Mouse (Mus musculus): ENCODE data around the gene Tbkbp1. TPM values are rescaled to one million over a fixed set of nuclear protein-coding genes. Genes with fewer than 3 reads are reported as not detected.
A peak's percentile ranks its signal among the peaks of the same experiment; 100 is the strongest.

The Tbkbp1 gene
- polyA plus RNA-seq, 1 experiment from 2014 or later, result 11.7 TPM

DNA sequence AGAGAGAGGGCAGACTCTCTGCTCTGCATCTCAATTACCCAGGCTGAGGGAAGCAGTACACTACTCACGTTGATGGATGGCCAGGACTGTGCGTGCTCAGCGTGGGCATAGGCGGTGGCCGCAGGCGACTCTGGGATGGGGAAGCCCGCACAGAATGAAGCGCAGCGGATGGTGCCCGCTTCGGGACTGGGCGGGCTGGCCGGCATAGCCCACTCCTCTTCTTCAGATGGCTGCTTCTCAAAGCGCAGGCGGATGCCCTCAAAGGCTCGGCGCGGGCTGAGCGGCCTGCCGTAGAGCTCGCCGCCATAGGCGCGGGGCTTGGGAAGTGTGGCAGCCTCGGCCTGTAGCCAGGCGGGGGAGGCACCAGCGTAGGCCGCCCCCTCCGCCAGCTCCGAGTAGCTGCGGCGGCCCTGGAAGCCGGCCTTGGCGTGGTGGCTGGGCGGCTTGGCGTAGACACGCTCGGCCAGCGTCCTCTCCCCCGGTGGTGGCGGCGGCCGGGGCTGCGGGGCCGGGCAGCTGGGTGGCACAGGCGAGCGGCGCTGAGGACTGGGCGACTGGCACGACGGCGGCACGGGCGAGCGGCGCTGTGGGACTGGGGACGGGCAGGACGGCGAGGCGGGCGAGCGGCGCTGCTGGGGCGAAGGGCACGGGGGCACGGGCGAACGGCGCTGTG is 12.6 kb downstream of the Tbkbp1 start:
- WGBS, result 10% methylated on average over 67 of the region's 69 CpGs
- Histone ChIP-seq H3K27ac (peak overlapping the region; percentile 54), H3K27me3 (replicated peaks) (no peaks in the 10 kb centered on the region; the same call in 1 of the 2 replicates), H3K9me3 (no peaks in the 10 kb centered on the region), H3K4me3 (peak overlapping the region; percentile 34), H3K36me3 (replicated peaks) (no peaks in the 10 kb centered on the region; the same call in 1 of the 2 replicates), H3K9ac (peak overlapping the region; percentile 50), H3K4me1 (peaks cover 23% of the 10 kb centered on the region), H3K4me2 (peak overlapping the region; percentile 57)
- peak; percentile 65 for ATAC-seq (replicated peaks)

- no peak for ATAC-seq (replicated peaks)
- no peak overlapping the region for H3K4me3 ChIP-seq
- 66% methylated on average over 5 of the region's 5 CpGs for WGBS
- H3K27me3 ChIP-seq (replicated peaks), result 0 out of 2 replicates have a peak, but pooled peaks cover 4% of the 10 kb centered on the region
- no peak overlapping the region for H3K9ac ChIP-seq
- no peak overlapping the region for H3K27ac ChIP-seq
- H3K9me3 ChIP-seq, result no peaks in the 10 kb centered on the region
- H3K36me3 ChIP-seq (replicated peaks), result no peaks in the 10 kb centered on the region
- no peak overlapping the region for H3K4me2 ChIP-seq
- H3K4me1 ChIP-seq, result peaks cover 9% of the 10 kb centered on the region
Observed at GRCm38 (mm10) chr11:97133270-97133669, 18.0 kb downstream of the Tbkbp1 start.

DNA sequence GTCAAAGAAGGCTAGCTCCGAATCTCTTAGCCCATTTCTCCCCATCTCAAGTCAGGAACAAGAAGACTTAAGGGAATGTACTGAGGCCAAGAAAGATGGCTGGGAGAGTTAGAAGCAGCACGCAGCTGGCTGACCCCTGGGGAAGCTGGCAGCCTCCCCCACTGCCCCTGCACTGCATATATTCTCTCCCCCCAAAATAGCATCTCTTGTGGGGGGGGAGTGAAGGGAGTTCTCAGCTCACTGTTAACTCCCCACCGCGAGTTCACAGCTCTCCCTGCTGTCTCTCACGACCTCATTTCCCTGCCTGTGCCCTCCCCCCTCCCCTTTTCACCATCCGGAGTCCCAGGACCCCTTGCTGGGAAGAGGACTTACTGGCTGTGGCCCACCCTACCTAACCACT is 19.1 kb downstream of the Tbkbp1 start:
- no peak overlapping the region for H3K4me2 ChIP-seq
- no peak overlapping the region for H3K27ac ChIP-seq
- H3K4me3 ChIP-seq, result no peak overlapping the region
- peaks cover 4% of the 10 kb centered on the region for H3K4me1 ChIP-seq
- H3K36me3 ChIP-seq (replicated peaks), result no peaks in the 10 kb centered on the region
- H3K9me3 ChIP-seq, result no peaks in the 10 kb centered on the region
- H3K27me3 ChIP-seq (replicated peaks), result peaks cover 12% of the 10 kb centered on the region; the same call in 1 of the 2 replicates
- no peak for ATAC-seq (replicated peaks)
- H3K9ac ChIP-seq, result no peak overlapping the region
- 33% methylated on average over 6 of the region's 6 CpGs for WGBS

GRCm38 (mm10) chr11:97131683-97132082 is 19.6 kb downstream of the Tbkbp1 start:
- Histone ChIP-seq H3K9me3 (no peaks in the 10 kb centered on the region), H3K4me1 (peaks cover 9% of the 10 kb centered on the region), H3K4me3 (no peak overlapping the region), H3K27me3 (replicated peaks) (peaks cover 15% of the 10 kb centered on the region; the same call in 1 of the 2 replicates), H3K4me2 (no peak overlapping the region), H3K36me3 (replicated peaks) (no peaks in the 10 kb centered on the region), H3K27ac (no peak overlapping the region), H3K9ac (no peak overlapping the region)
- no peak for ATAC-seq (replicated peaks)
- WGBS, result 79% methylated on average over 2 of the region's 2 CpGs

GRCm38 (mm10) chr11:97130318-97130717 is 21.0 kb downstream of the Tbkbp1 start:
- H3K9me3 ChIP-seq, result no peaks in the 10 kb centered on the region
- H3K9ac ChIP-seq, result no peak overlapping the region
- H3K4me3 ChIP-seq, result no peak overlapping the region
- H3K4me1 ChIP-seq, result peaks cover 11% of the 10 kb centered on the region
- no peak overlapping the region for H3K27ac ChIP-seq
- WGBS, result 86% methylated on average over 7 of the region's 7 CpGs
- no peak for ATAC-seq (replicated peaks)
- no peaks in the 10 kb centered on the region for H3K36me3 ChIP-seq (replicated peaks)
- no peak overlapping the region for H3K4me2 ChIP-seq
- H3K27me3 ChIP-seq (replicated peaks), result peaks cover 15% of the 10 kb centered on the region; the same call in 1 of the 2 replicates

GRCm38 (mm10) chr11:97128956-97129355 is 22.3 kb downstream of the Tbkbp1 start:
- WGBS, result 81% methylated on average over 3 of the region's 3 CpGs
- Histone ChIP-seq H3K9me3 (no peaks in the 10 kb centered on the region), H3K9ac (no peak overlapping the region), H3K36me3 (replicated peaks) (no peaks in the 10 kb centered on the region), H3K4me3 (no peak overlapping the region), H3K27me3 (replicated peaks) (peaks cover 15% of the 10 kb centered on the region; the same call in 1 of the 2 replicates), H3K27ac (no peak overlapping the region), H3K4me1 (peaks cover 18% of the 10 kb centered on the region), H3K4me2 (no peak overlapping the region)
- no peak for ATAC-seq (replicated peaks)

DNA sequence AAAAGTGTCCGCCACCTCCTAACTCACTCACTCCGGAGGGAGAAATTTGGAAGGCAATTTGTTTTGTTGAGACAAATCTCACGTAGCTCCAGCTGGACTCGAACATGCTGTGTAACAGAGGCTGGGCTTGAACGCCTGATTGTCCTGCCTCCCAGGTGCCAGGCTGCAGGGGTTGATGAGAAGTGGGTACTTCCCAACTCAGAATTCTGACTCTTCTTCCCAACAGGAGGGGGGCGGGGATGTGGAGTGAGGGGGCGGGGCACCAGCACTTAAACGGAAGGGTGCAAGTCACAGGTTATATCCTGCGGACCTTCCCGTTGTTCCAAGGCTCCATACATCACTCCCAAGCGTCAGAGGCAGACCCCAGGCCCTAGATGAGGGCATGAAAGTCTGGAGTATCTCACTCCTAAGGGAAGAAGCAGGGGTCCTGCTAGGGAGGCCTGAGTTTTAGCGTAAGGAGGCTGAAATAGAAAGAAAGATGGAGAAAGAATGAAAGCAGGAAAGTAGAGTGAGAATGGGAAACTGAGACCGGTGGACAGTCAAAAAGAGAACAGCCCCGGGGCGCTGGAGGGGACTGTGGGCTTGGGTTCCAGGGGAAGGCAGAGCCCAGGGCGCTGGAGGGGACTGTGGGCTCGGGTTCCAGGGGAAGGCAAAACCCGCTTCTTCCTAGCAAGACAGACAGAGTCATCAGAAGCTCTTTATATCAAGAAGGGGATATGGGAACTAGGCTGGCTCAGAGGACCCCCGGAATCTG is 23.6 kb downstream of the Tbkbp1 start:
- H3K4me2 ChIP-seq, result peak overlapping the region; percentile 83
- H3K4me3 ChIP-seq, result peak overlapping the region; percentile 45
- H3K27me3 ChIP-seq (replicated peaks), result peaks cover 15% of the 10 kb centered on the region; the same call in 1 of the 2 replicates
- H3K4me1 ChIP-seq, result peaks cover 18% of the 10 kb centered on the region
- no peak overlapping the region for H3K27ac ChIP-seq
- no peak for ATAC-seq (replicated peaks)
- H3K9me3 ChIP-seq, result no peaks in the 10 kb centered on the region
- H3K36me3 ChIP-seq (replicated peaks), result no peaks in the 10 kb centered on the region
- 16% methylated on average over 19 of the region's 19 CpGs for WGBS
- H3K9ac ChIP-seq, result peak overlapping the region; percentile 53

DNA sequence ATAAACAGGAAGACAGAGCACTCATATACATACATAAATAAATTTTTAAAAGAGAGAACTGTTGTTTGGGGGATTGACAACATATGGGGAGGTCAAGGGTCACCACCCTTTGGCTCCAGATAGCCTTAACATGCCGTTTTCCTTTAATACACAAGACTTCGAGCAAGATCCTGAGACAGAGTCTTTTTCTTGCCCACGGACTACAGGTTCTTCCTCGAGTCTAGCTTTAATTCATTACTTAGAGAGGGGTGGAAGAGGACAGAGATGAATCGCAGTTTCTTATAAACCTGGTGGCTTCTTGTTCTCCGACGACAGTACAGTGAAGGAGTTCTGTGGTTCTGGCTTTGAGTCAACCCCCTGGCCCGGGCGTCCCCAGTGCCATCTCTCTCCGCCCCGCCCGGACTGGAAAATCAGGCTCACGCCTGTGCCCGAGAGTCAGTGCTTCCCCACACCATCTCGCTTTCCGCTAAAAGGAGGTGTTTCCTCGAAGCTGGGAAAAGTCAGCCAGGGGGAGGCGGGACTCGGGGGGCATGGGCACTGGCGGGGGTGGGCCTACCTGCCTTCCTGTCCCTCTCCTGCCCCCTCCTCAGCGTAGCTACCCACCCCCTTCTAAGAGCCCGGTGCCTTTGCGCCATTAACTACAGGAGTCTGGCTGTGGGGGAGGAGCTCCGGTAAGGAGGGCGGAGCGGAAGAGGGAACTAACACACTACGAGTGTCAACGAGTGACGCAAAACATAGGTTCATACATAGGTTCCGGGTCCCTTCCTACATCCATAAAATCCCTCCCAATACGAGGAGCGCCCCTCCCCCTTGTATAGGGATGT is 24.4 kb downstream of the Tbkbp1 start:
- peak overlapping the region; percentile 53 for H3K9ac ChIP-seq
- peaks cover 18% of the 10 kb centered on the region for H3K4me1 ChIP-seq
- H3K36me3 ChIP-seq (replicated peaks), result no peaks in the 10 kb centered on the region
- no peaks in the 10 kb centered on the region for H3K9me3 ChIP-seq
- peaks cover 15% of the 10 kb centered on the region; the same call in 1 of the 2 replicates for H3K27me3 ChIP-seq (replicated peaks)
- H3K4me2 ChIP-seq, result peak overlapping the region; percentile 83
- peak; percentile 58; the same call in 1 of the 2 replicates for ATAC-seq (replicated peaks)
- whole genome bisulfite sequencing, result 3% methylated on average over 32 of the region's 32 CpGs
- peak overlapping the region; percentile 45 for H3K4me3 ChIP-seq
- H3K27ac ChIP-seq, result no peak overlapping the region

- WGBS, result 55% methylated on average over 9 of the region's 10 CpGs
- Histone ChIP-seq H3K27ac (no peak overlapping the region), H3K4me3 (no peak overlapping the region), H3K9ac (no peak overlapping the region), H3K36me3 (replicated peaks) (no peaks in the 10 kb centered on the region), H3K9me3 (no peaks in the 10 kb centered on the region), H3K27me3 (replicated peaks) (peaks cover 11% of the 10 kb centered on the region; the same call in 1 of the 2 replicates), H3K4me1 (peaks cover 18% of the 10 kb centered on the region), H3K4me2 (no peak overlapping the region)
- no peak for ATAC-seq (replicated peaks)
Observed at GRCm38 (mm10) chr11:97124266-97125036, 26.8 kb downstream of the Tbkbp1 start.

- H3K4me3 ChIP-seq, result no peak overlapping the region
- H3K4me2 ChIP-seq, result no peak overlapping the region
- 15% methylated on average over 11 of the region's 11 CpGs for WGBS
- H3K4me1 ChIP-seq, result peaks cover 18% of the 10 kb centered on the region
- no peaks in the 10 kb centered on the region for H3K36me3 ChIP-seq (replicated peaks)
- ATAC-seq (replicated peaks), result no peak
- H3K27me3 ChIP-seq (replicated peaks), result peaks cover 12% of the 10 kb centered on the region; the same call in 1 of the 2 replicates
- no peak overlapping the region for H3K27ac ChIP-seq
- no peak overlapping the region for H3K9ac ChIP-seq
- no peaks in the 10 kb centered on the region for H3K9me3 ChIP-seq
Observed at GRCm38 (mm10) chr11:97123282-97123890, 27.9 kb downstream of the Tbkbp1 start.

GRCm38 (mm10) chr11:97120641-97121040 is 30.7 kb downstream of the Tbkbp1 start:
- no peak for ATAC-seq (replicated peaks)
- H3K27ac ChIP-seq, result no peak overlapping the region
- no peak overlapping the region for H3K4me2 ChIP-seq
- peaks cover 7% of the 10 kb centered on the region; the same call in 1 of the 2 replicates for H3K4me1 ChIP-seq
- no peak overlapping the region for H3K4me3 ChIP-seq
- no peaks in the 10 kb centered on the region for H3K9me3 ChIP-seq
- H3K9ac ChIP-seq, result no peak overlapping the region
- WGBS, result 71% methylated on average over 3 of the region's 3 CpGs
- H3K27me3 ChIP-seq (replicated peaks), result peaks cover 21% of the 10 kb centered on the region
- H3K36me3 ChIP-seq (replicated peaks), result no peaks in the 10 kb centered on the region

Data from midbrain, embryonic 15.5 days (tissue).